ENCODE assay signal across 33 mouse cellular contexts in genomic region chr9:9241202-9241795, GRCm38 (mm10). TPM values are rescaled to one million over a fixed set of nuclear protein-coding genes. Genes with fewer than 3 reads are reported as not detected.
DNase-seq lines count a peak whose midpoint lies in the region; ATAC-seq and TF ChIP-seq lines count a peak whose summit lies in the region.
"Had no signal": no experiment of that assay in that cellular context is flagged by ENCODE, and none has a peak within 500 bp of the region (broad histone marks: within the 10 kb centered on the region; RNA-seq: fewer than 3 reads in every experiment).

No protein-coding gene starts in this region.

- H3K9ac ChIP-seq in liver, adult 2 months (ENCODE audit: low read depth, low read length), result no peak overlapping the region
- H3K9ac ChIP-seq in liver, embryonic 11.5 days (ENCODE audit: low read depth, low read length), result no peak overlapping the region
- H3K9ac ChIP-seq: embryonic facial prominence, embryonic 12.5 days; forebrain, embryonic 12.5 days; forebrain, postnatal 0 days; heart, embryonic 13.5 days; hindbrain, embryonic 15.5 days; kidney, embryonic 15.5 days; limb, embryonic 12.5 days; liver, embryonic 12.5 days; liver, postnatal 0 days; midbrain, embryonic 13.5 days; neural tube, embryonic 15.5 days; stomach, embryonic 15.5 days had no signal

- TF ChIP-seq POLR2A in liver, adult 2 months (IDR thresholded peaks at IDR 0.05; ENCODE audit: extremely low read depth, insufficient read depth, low read length), result no peak

- H3K36me3 ChIP-seq in liver, adult 2 months (ENCODE audit: control insufficient read depth, insufficient read depth, low read length), result no peaks in the 10 kb centered on the region
- H3K36me3 ChIP-seq in liver, embryonic 11.5 days (ENCODE audit: control insufficient read depth, insufficient read depth, low read length), result no peaks in the 10 kb centered on the region
- H3K36me3 ChIP-seq: embryonic facial prominence, embryonic 12.5 days; forebrain, embryonic 12.5 days; heart, embryonic 13.5 days; hindbrain, embryonic 15.5 days; kidney, embryonic 15.5 days; limb, embryonic 12.5 days; liver, embryonic 12.5 days; midbrain, embryonic 13.5 days; neural tube, embryonic 15.5 days; stomach, embryonic 15.5 days had no signal

- peak; percentile 76 for DNase-seq in liver, adult 2 months (ENCODE audit: extremely low read depth, low read depth, low spot score)
- no peak for DNase-seq in liver, embryonic 11.5 days (ENCODE audit: low spot score)
- peak; percentile 79 for DNase-seq in Muller cell, postnatal 12 days (ENCODE audit: inconsistent ontology term)
- DNase-seq in brain, adult 2 months (ENCODE audit: low read depth, low spot score), result peak; percentile 44
- no peak for DNase-seq in gastrocnemius, postnatal 25 days
- no peak for DNase-seq in thymus, postnatal 4 days
- no peak for DNase-seq in retina, postnatal 1 day
- DNase-seq: cerebellum, adult 9-10 months; cerebellum, postnatal 36 days; forebrain, postnatal 0 days; heart, postnatal 10 days; kidney, adult 18-20 months; kidney, postnatal 25 days; liver, postnatal 0 days; lung, postnatal 4 days; right cerebral cortex, postnatal 25 days; thymus, postnatal 14 days had no signal

- H3K79me2 ChIP-seq in liver, adult 2 months (ENCODE audit: control insufficient read depth, insufficient read depth, low read length), result peaks cover 9% of the 10 kb centered on the region; the same call in 1 of the 2 replicates

- no peaks in the 10 kb centered on the region for H3K9me3 ChIP-seq in liver, embryonic 11.5 days (ENCODE audit: control insufficient read depth, low read length)
- H3K9me3 ChIP-seq: embryonic facial prominence, embryonic 12.5 days; forebrain, embryonic 12.5 days; heart, embryonic 13.5 days; hindbrain, embryonic 15.5 days; kidney, embryonic 15.5 days; limb, embryonic 12.5 days; liver, embryonic 12.5 days; megakaryocyte, embryonic 14.5 days; midbrain, embryonic 13.5 days; neural tube, embryonic 15.5 days; stomach, embryonic 15.5 days had no signal

- H3K4me1 ChIP-seq in liver, adult 2 months (ENCODE audit: control insufficient read depth, insufficient read depth, low read length), result 0 out of 2 replicates have a peak, but pooled peaks cover 2% of the 10 kb centered on the region
- H3K4me1 ChIP-seq in liver, embryonic 11.5 days (replicated peaks; ENCODE audit: control insufficient read depth, insufficient read depth, low read length), result peaks cover 3% of the 10 kb centered on the region
- H3K4me1 ChIP-seq: liver, embryonic 12.5 days had no signal

- ATAC-seq in liver, embryonic 11.5 days (replicated peaks; ENCODE audit: low FRiP score), result no peak
- ATAC-seq: forebrain, postnatal 0 days; liver, embryonic 12.5 days; liver, postnatal 0 days; lung, postnatal 0 days; midbrain, embryonic 13.5 days had no signal

- no peak for TF ChIP-seq CTCF in liver, adult 2 months (IDR thresholded peaks at IDR 0.05; ENCODE audit: low read depth, low read length)

- H3K27ac ChIP-seq in liver, adult 2 months (replicated peaks; ENCODE audit: insufficient read depth, low read depth, low read length), result no peak overlapping the region
- no peak overlapping the region for H3K27ac ChIP-seq in liver, embryonic 11.5 days (ENCODE audit: low read depth, low read length)
- H3K27ac ChIP-seq: embryonic facial prominence, embryonic 12.5 days; forebrain, embryonic 12.5 days; heart, embryonic 13.5 days; hindbrain, embryonic 15.5 days; kidney, embryonic 15.5 days; layer of hippocampus, adult 2 months; left cerebral cortex, adult 2 months; limb, embryonic 12.5 days; liver, embryonic 12.5 days; midbrain, embryonic 13.5 days; neural tube, embryonic 15.5 days; stomach, embryonic 15.5 days had no signal

- WGBS in liver, adult 2 months, result 79% methylated on average over 7 of the region's 7 CpGs
- WGBS in liver, embryonic 11.5 days, result 79% methylated on average over 7 of the region's 7 CpGs

- H3K4me3 ChIP-seq in liver, adult 2 months (ENCODE audit: insufficient read depth, low read depth, low read length), result no peak overlapping the region
- no peak overlapping the region for H3K4me3 ChIP-seq in liver, embryonic 11.5 days (ENCODE audit: low read depth, low read length)
- H3K4me3 ChIP-seq: embryonic facial prominence, embryonic 12.5 days; forebrain, embryonic 12.5 days; heart, embryonic 13.5 days; hindbrain, embryonic 15.5 days; kidney, embryonic 15.5 days; layer of hippocampus, adult 2 months; left cerebral cortex, adult 2 months; limb, embryonic 12.5 days; liver, embryonic 12.5 days; megakaryocyte, embryonic 14.5 days; midbrain, embryonic 13.5 days; neural tube, embryonic 15.5 days; stomach, embryonic 15.5 days had no signal

- no peak overlapping the region for H3K4me2 ChIP-seq in liver, embryonic 11.5 days
- H3K4me2 ChIP-seq: embryonic facial prominence, embryonic 12.5 days; forebrain, embryonic 12.5 days; heart, embryonic 13.5 days; hindbrain, embryonic 15.5 days; kidney, embryonic 15.5 days; limb, embryonic 12.5 days; liver, embryonic 12.5 days; midbrain, embryonic 13.5 days; neural tube, embryonic 15.5 days; stomach, embryonic 15.5 days had no signal

- no peaks in the 10 kb centered on the region for H3K27me3 ChIP-seq in liver, adult 2 months (ENCODE audit: control insufficient read depth, insufficient read depth, low read length)
- H3K27me3 ChIP-seq in liver, embryonic 11.5 days (replicated peaks; ENCODE audit: control insufficient read depth, insufficient read depth, low read length), result peaks cover 6% of the 10 kb centered on the region; the same call in 1 of the 2 replicates
- H3K27me3 ChIP-seq: embryonic facial prominence, embryonic 12.5 days; forebrain, embryonic 12.5 days; hindbrain, embryonic 15.5 days; kidney, embryonic 15.5 days; limb, embryonic 12.5 days; midbrain, embryonic 13.5 days; stomach, embryonic 15.5 days had no signal

RNA-seq across cellular contexts. Expression of gene Arhgap42, which starts 2.4 kb away (rescaled TPM):
- 28.1 and 30.1 TPM in 2 replicates for total RNA-seq in liver, adult 2 months (2014; rRNA removed)
- 20.3 and 21.8 TPM in 2 replicates for polyA plus RNA-seq in liver, adult 2 months (2012; rRNA removed)
- 14.8 and 16.2 TPM in 2 replicates for polyA plus RNA-seq in liver, embryonic 11.5 days (2014; fragmentation: Nextera tagmentation; extraction: Ambion mirVana)
- 1 to 10 TPM; 4.2 to 6.5 TPM for total RNA-seq in gastrocnemius, postnatal 25 days (2021)
- total RNA-seq: MEL; monocyte, adult 5-6 weeks had no signal

Comparison
In these comparisons a context has a peak if more than half of its experiments do, and no peak if none do; other contexts are left out.
1. DNase-seq: peak in liver, adult 2 months (single experiment), Muller cell, postnatal 12 days (single experiment) and brain, adult 2 months (single experiment); none in liver, embryonic 11.5 days (single experiment), gastrocnemius, postnatal 25 days (single experiment), thymus, postnatal 4 days (single experiment) and retina, postnatal 1 day (single experiment).